Mouse (Mus musculus): Measurements from ENCODE around the gene Ehbp1l1. TPM values are rescaled to one million over a fixed set of nuclear protein-coding genes. Genes with fewer than 3 reads are reported as not detected.
A peak's percentile ranks its signal among the peaks of the same experiment; 100 is the strongest.
"Not testable (repeated sequence)": the region's sequence is repeated elsewhere in the genome, so short reads cannot be mapped to it uniquely, and the experiment has no call there.

The Ehbp1l1 gene
- total RNA-seq, 2 experiments from 2014 or later = 135 to 136 TPM

GRCm38 (mm10) chr19:5711907-5712460, 14.1 kb downstream of the Ehbp1l1 start:
- intact Hi-C loops (cut with DNase I) = loop anchor here (1.0 to 2.0 kb wide), 3 partner anchors 15 to 67 kb away; no protein-coding TSS in a partner anchor
- no peak for DNase-seq

DNA sequence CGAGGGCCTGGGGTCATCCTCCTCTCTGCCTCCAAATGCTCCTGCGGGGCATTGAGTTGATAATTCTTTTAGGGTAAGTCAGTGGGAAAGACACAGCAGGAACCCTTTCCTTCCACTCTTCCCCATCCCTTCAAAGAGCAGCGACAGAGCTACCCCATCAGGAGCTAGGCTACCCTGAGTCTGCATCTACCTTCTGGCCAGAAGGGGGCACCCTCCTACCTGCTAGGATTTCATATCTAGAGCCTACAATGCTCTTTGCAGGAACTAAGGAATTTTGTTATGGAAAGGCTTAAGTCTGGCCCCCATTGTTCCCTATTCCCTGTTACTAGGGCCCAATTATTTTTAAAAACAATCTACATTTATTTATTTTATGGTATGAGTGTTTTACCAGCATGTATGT, 14.9 kb downstream of the Ehbp1l1 start:
- intact Hi-C loops (cut with DNase I) = loop anchor here (1.0 to 2.0 kb wide), 3 partner anchors 16 to 68 kb away; no protein-coding TSS in a partner anchor
- DNase-seq = peak; percentile 72 to 78

GRCm38 (mm10) chr19:5710581-5710980, 15.5 kb downstream of the Ehbp1l1 start:
- DNase-seq = no peak
- intact Hi-C loops (cut with DNase I) = loop anchor here (2.0 kb wide), 1 partner anchor 18 kb away; no protein-coding TSS in a partner anchor

DNA sequence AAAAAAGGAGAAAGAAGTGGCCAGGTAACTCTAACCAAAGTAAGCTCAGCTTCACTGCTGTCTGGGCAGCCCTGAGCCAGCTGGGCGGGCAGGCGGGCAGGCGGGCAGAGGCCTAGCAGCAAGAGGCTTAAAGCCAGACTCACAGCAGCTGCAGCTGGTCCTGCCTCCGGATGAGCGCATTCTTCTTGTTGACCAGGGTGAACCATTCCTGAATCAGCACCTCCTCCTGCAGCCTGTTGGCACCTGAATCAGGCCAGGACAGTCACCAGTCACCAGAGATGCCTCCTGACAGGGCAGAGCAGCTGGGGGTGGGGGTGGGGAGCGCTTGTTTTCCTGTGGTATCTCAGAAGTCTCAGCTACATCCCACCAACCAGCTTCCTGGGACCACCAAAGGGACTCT, 16.0 kb downstream of the Ehbp1l1 start:
- DNase-seq = no peak

DNA sequence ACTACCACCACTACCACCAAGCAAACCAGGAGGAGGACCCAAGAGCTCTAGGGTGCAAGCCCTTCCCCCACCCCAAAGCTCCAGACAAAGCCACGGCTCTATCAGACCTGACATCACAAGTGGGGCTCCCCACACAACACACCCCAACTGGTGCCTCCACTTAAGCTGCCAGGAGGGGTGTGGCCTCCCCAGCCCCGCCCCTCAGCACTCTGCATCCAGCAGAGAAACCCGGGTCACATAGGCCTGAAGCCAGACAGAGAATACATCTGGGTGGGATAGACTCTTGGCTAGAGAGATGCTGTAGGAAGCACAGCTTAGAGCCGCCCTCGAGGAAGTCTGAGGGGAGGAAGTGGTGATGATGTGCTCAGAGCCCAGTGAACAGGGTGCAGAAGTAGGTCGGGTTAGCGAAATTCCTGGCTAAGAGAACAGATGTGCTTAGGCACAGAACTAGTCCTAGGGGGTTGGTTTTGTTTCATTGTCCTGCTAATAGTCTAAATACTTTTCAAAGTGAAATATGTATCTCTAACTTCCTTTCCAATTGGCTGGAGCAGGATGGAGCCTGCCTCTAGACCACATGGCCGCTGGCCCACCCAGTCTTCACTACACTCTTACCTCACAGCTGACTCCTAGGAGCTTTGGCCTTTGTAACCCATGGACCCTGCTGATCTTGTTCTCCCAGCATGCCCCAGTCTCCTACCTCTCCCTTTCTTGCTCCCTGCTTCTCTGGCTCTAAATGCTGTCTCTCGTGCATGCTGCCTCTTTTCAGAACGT, 21.1 kb downstream of the Ehbp1l1 start:
- intact Hi-C loops (cut with DNase I) = loop anchor here (5.0 kb wide), 1 partner anchor 152 kb away; no protein-coding TSS in a partner anchor
- no peak for DNase-seq

More for the DNA sequence above, 16.0 kb downstream of the Ehbp1l1 start:
- intact Hi-C loops (cut with DNase I) = loop anchor here (2.0 kb wide), 1 partner anchor 17 kb away; no protein-coding TSS in a partner anchor

- DNase-seq = no peak
Measured at GRCm38 (mm10) chr19:5704163-5704800, 21.8 kb downstream of the Ehbp1l1 start, which contains the start of gene Kcnk7. Kcnk7 (plus strand) TSS chr19:5704367.

GRCm38 (mm10) chr19:5695849-5696462, 30.2 kb downstream of the Ehbp1l1 start:
- intact Hi-C loops (cut with DNase I) = no loop called here
- DNase-seq = no peak

More at GRCm38 (mm10) chr19:5704163-5704800, 21.8 kb downstream of the Ehbp1l1 start, which contains the start of gene Kcnk7:
- intact Hi-C loops (cut with DNase I) = loop anchor here (5.0 kb wide), 1 partner anchor 153 kb away; no protein-coding TSS in a partner anchor

GRCm38 (mm10) chr19:5693801-5694200, 32.3 kb downstream of the Ehbp1l1 start:
- DNase-seq = no peak
- intact Hi-C loops (cut with DNase I) = loop anchor here (2.0 to 5.0 kb wide), 3 partner anchors 17 to 258 kb away; no protein-coding TSS in a partner anchor

GRCm38 (mm10) chr19:5692913-5693396, 33.2 kb downstream of the Ehbp1l1 start:
- DNase-seq = peak in 1 of 2 experiments; percentile 44
- intact Hi-C loops (cut with DNase I) = loop anchor here (2.0 to 5.0 kb wide), 3 partner anchors 18 to 259 kb away; no protein-coding TSS in a partner anchor

DNA sequence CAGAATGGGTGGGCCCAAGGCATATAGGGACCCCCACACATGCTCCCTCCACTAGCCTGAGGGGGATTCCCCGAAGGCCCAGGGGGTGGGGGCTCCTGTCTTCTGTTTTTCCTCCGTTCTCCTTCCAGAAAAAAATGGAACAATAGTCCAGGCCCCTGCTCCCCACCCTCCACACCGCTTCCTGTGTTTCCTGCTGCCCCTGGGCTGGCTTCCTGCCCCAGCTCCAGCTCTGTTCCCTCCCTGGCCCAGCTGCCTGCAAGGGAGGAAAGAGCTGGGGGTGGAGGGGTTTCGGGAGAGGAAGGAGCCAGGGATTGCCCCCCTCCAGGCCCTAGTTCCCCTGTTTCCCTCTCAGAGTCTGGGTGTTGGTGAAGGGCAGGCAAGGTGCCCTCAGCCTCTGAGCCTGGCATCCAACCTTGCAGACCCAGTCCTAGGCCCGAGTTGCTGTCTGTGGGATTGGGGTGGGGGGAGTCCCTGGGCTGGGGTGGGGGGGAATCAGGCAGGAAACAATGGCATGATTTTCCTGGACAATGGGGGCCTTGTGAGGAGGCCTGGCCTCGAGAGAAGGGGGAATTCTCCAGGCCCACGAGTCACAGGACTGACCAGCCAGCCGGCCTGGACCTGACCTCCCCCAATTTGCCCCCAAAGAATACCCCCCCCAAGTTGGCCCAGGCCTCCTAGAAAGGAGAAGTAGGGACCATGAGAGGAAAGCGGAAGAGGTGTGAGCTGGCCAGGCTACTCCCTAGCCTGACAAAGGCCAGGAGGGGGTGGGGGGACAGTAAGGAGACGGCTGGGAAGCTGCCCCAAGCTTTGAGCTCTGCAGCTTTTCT, 33.8 kb downstream of the Ehbp1l1 start:
- intact Hi-C loops (cut with DNase I) = loop anchor here (2.0 to 5.0 kb wide), 3 partner anchors 19 to 260 kb away; no protein-coding TSS in a partner anchor
- peak; percentile 72 to 80 for DNase-seq

DNA sequence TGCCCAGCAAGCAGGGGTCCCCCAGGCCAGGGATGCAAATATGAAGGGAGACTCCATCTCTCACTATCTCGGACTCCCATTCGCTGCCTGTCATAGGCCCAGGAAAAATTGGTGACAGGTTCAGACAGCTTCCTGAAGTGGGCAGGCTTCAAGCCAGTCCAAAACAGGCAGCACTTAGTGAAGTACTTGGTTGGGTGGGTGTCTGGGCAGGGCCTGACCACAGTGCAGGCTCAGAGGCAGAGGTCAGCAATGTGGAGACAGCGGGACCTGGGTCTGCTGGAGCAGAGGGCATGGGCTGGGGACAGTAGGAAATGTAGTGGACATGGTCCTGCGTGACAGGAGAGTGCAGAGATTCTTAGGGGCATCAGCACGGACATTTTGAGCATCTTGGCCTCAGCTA, 34.5 kb downstream of the Ehbp1l1 start:
- intact Hi-C loops (cut with DNase I) = loop anchor here (5.0 kb wide), 1 partner anchor 261 kb away; no protein-coding TSS in a partner anchor
- no peak for DNase-seq

GRCm38 (mm10) chr19:5690343-5690735, 35.8 kb downstream of the Ehbp1l1 start:
- peak in 1 of 2 experiments; percentile 15 for DNase-seq

DNA sequence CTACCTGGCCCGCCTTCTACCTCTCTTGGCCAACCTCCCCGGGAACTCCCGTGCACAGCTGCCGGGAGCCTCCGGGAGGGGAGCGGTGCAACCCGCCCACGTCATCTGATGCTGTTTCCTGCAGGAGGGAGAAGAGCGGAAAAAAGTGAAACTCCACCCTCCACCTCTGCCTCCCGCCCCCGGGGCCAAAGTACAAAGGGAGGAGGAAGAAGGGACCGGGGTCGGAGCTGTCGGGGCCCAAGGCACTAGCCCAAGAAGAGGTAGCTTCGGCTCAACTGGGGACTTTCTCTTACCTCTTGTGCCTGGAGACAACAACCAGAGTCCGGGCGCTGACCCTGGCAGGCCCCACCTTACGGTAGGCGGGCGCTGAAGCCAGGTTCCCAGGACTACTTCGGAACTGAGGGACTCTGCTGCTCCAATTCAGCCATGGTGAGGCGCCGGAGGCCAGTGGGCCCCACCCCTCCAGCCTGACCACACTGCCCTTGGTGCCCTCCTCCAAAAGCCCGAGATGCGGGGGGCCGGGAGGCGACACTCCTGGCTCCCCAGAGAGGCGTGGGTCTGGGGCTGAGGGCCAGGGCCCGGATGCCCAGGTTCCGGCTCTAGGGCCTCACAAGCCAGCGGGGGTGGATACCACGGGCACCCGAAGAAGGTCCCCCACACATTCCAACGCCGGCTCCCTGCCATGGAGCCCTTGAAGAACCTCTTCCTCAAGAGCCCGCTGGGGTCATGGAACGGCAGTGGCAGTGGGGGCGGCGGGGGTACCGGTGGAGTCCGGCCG, 36.4 kb downstream of the Ehbp1l1 start:
- intact Hi-C loops (cut with DNase I) = loop anchor here (1.0 to 5.0 kb wide), 3 partner anchors 38 to 263 kb away; partner anchors contain the start of gene Rela
- DNase-seq = peak; percentile 85 to 88

More at GRCm38 (mm10) chr19:5690343-5690735, 35.8 kb downstream of the Ehbp1l1 start:
- intact Hi-C loops (cut with DNase I) = loop anchor here (5.0 kb wide), 1 partner anchor 262 kb away; no protein-coding TSS in a partner anchor

GRCm38 (mm10) chr19:5689088-5689428, 37.1 kb downstream of the Ehbp1l1 start:
- no peak for DNase-seq
- intact Hi-C loops (cut with DNase I) = loop anchor here (1.0 to 2.0 kb wide), 2 partner anchors 38 to 52 kb away; partner anchors contain the start of gene Rela

DNA sequence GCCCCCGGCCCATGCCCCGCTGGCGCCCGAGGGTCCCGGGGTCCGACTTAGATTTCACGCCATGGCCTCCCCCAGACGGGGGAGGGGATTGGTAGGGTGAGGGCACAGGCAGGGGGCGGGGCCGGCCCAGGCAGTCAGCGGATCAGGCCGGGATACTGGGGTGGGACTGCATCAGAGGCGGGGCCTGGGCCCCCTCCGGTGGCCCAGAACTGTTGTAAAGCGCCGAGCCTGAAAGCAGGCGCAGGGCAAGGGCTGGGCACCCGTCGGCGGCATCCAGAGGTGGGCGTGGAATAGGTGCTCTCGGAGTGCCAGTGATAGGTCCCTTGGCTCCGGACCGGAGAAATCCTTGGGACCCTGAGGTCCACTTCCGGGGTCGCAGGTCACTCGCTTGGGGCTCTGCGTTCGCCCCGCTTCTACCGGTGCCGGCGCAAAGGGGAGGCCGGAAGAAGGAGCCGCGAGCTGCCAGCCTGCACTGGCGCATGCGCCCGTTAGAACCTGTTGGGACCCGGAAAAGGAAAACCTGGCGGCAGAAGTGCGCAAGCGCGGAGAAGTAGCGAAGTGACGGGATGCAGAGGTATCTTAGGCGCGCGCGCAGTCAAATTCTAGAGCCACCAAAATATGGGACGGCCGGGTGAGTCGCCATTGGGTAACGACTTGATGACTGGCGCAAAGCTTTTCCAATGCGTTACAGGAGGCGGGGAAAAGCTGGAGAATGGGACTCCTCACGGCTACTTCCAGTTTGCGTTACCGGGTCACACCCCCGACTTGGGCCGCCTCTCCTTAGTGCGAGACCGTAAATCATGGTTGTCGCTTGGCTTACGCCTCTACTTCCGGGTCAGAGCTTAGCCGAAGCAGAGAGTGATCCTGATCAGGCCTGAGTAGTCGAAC, 37.7 kb downstream of the Ehbp1l1 start, which contains the start of the genes Map3k11 and Pcnx3:
Map3k11 (plus strand) TSS at position 543 of the 888 bp plus-strand sequence.
Pcnx3 (minus strand) TSS at position 709 of the 888 bp plus-strand sequence.
- peak; percentile 95 to 96 for DNase-seq
- intact Hi-C loops (cut with DNase I) = loop anchor here (1.0 to 2.0 kb wide), 2 partner anchors 39 to 52 kb away; partner anchors contain the start of gene Rela

DNA sequence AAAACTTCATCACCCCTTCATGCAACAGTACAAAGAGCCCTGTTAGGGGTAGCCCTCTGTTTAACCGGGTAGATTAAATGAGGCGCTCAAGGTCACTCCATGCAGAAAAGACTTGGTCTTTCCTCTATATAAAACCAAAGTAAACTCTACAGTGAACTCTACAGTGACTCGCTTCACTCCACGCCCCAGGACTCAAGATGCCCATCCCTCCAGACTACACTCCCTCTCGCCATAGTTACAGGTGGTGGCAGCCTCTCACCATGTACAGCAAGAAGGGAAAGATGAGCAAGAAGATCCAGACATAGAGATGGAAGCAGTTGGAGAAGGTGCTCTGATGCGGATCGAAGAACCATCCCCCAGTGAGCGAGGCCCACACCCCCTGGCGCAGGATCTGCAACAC, 38.4 kb downstream of the Ehbp1l1 start:
- intact Hi-C loops (cut with DNase I) = loop anchor here (2.0 kb wide), 2 partner anchors 51 to 79 kb away; partner anchors contain the start of gene Rela
- no peak for DNase-seq

GRCm38 (mm10) chr19:5686954-5687353, 39.2 kb downstream of the Ehbp1l1 start:
- intact Hi-C loops (cut with DNase I) = loop anchor here (2.0 kb wide), 1 partner anchor 78 kb away; no protein-coding TSS in a partner anchor

More at GRCm38 (mm10) chr19:5686954-5687353, 39.2 kb downstream of the Ehbp1l1 start:
- not testable (repeated sequence) for DNase-seq
